12 mouse cellular contexts compared by ENCODE assay signal in genomic region chr17:24021375-24022199, GRCm38 (mm10). TPM values are rescaled to one million over a fixed set of nuclear protein-coding genes. Genes with fewer than 3 reads are reported as not detected.
A peak's percentile ranks its signal among the peaks of the same experiment; 100 is the strongest.
DNase-seq lines count a peak whose midpoint lies in the region; ATAC-seq and TF ChIP-seq lines count a peak whose summit lies in the region.
"Had no signal": no experiment of that assay in that cellular context is flagged by ENCODE, and none has a peak within 500 bp of the region (broad histone marks: within the 10 kb centered on the region; RNA-seq: fewer than 3 reads in every experiment).

No protein-coding gene starts in this region.

- H3K9me3 ChIP-seq in ES-E14 (ENCODE audit: control insufficient read depth, insufficient read depth, low read depth, low read length): no peaks in the 10 kb centered on the region
- no peaks in the 10 kb centered on the region for H3K9me3 ChIP-seq in heart, embryonic 12.5 days (replicated peaks)

- H3K9ac ChIP-seq in ES-E14 (ENCODE audit: insufficient read depth, low read depth, low read length, poor library complexity, severe bottlenecking): peak overlapping the region; percentile 46
- H3K9ac ChIP-seq in heart, embryonic 12.5 days: no peak overlapping the region

- 59% methylated on average over 5 of the region's 5 CpGs for WGBS in heart, embryonic 12.5 days

- in situ Hi-C loops in ES-E14 (cut with MboI; ENCODE audit: low sequenced_read_pairs in 2 of 2, unreplicated experiment in 2 of 2): no loop called here

- peak overlapping the region; percentile 39 to 65 for H3K4me3 ChIP-seq in ES-E14 (ENCODE audit: insufficient read depth in 1 of 2, low read depth in 1 of 2, low read length in 2 of 2, poor library complexity in 1 of 2, severe bottlenecking in 1 of 2)
- H3K4me3 ChIP-seq in heart, embryonic 12.5 days: no peak overlapping the region

- H3K27me3 ChIP-seq in heart, embryonic 12.5 days (replicated peaks): peaks cover 6% of the 10 kb centered on the region

- peak; percentile 23 for DNase-seq in gastrocnemius, adult 18-20 months (ENCODE audit: low spot score)
- no peak for DNase-seq in gastrocnemius, postnatal 25 days
- DNase-seq in ES-E14 (ENCODE audit: low read depth, low spot score): no peak
- peak; percentile 49 for DNase-seq in lung, postnatal 36 days
- no peak for DNase-seq in cerebellum, adult 9-10 months
- no peak for DNase-seq in layer of hippocampus, postnatal 36 days
- DNase-seq in kidney, adult 11 months: no peak

- peaks cover 9 to 18% of the 10 kb centered on the region in 2 experiments; a peak in 3 of 4 replicates for H3K4me1 ChIP-seq in ES-E14 (ENCODE audit: control insufficient read depth in 2 of 2, insufficient read depth in 2 of 2, low read length in 2 of 2, poor library complexity in 1 of 2)
- H3K4me1 ChIP-seq in heart, embryonic 12.5 days (replicated peaks): peaks cover 6% of the 10 kb centered on the region

- H3K36me3 ChIP-seq in ES-E14 (ENCODE audit: control insufficient read depth, insufficient read depth, low read length, poor library complexity, severe bottlenecking): no peaks in the 10 kb centered on the region; the same call in 1 of the 2 replicates
- H3K36me3 ChIP-seq in heart, embryonic 12.5 days: no peaks in the 10 kb centered on the region

- peak overlapping the region; percentile 50; the same call in 1 of the 2 replicates for H3K27ac ChIP-seq in ES-E14 (ENCODE audit: insufficient read depth, low read depth, low read length, poor library complexity, severe bottlenecking)
- no peak overlapping the region for H3K27ac ChIP-seq in heart, embryonic 12.5 days (ENCODE audit: poor library complexity, severe bottlenecking)

- peak; percentile 55; the same call in 1 of the 2 replicates for ATAC-seq in heart, embryonic 12.5 days (ENCODE audit: insufficient number of reproducible peaks, low FRiP score)
- ATAC-seq: inflammation-experienced regulatory T-cells, adult 6 months had no signal

- H3K4me2 ChIP-seq in heart, embryonic 12.5 days: no peak overlapping the region

TF ChIP-seq in ES-E14, 5 proteins besides CTCF, POLR2A, EP300 and RAD21:
- TF ChIP-seq ZC3H11A (IDR thresholded peaks at IDR 0.05; ENCODE audit: borderline replicate concordance, low read depth, low read length) (no peak), HCFC1 (IDR thresholded peaks at IDR 0.05; ENCODE audit: borderline replicate concordance, insufficient read depth, low read length) (no peak), ZNF384 (IDR thresholded peaks at IDR 0.05; ENCODE audit: low read depth, low read length) (no peak), CHD2 (IDR thresholded peaks at IDR 0.05; ENCODE audit: low read depth, low read length) (no peak), MAFK (IDR thresholded peaks at IDR 0.05; ENCODE audit: insufficient read depth, low read depth, low read length) (no peak)
TF ChIP-seq in ES-E14: peak in this region for 0.

RNA-seq across cellular contexts. Expression of gene Prss27, which starts 16.4 kb away (rescaled TPM):
- total RNA-seq in gastrocnemius, adult 18-20 months (2021): not detected
- total RNA-seq in gastrocnemius, postnatal 25 days (2021): not detected
- 0.31 and 0.37 TPM in 2 replicates for total RNA-seq in ES-E14 (2012; rRNA removed)
- polyA plus RNA-seq in heart, embryonic 12.5 days (2016; fragmentation: Nextera tagmentation; extraction: Ambion mirVana): 0.35 and 0.41 TPM in 2 replicates
- not detected for total RNA-seq in layer of hippocampus, postnatal 36 days (2021)
- total RNA-seq: left cerebral cortex, postnatal 36 days had no signal
- polyA plus RNA-seq: brain, embryonic 14.5 days had no signal

RNA-seq across cellular contexts. Expression of gene Prss22, which starts 23.7 kb away (rescaled TPM):
- not detected for total RNA-seq in gastrocnemius, adult 18-20 months (2021)
- not detected for total RNA-seq in gastrocnemius, postnatal 25 days (2021)
- 0.85 and 1.5 TPM in 2 replicates for total RNA-seq in ES-E14 (2012; rRNA removed)
- polyA plus RNA-seq in heart, embryonic 12.5 days (2016; fragmentation: Nextera tagmentation; extraction: Ambion mirVana): 0.29 TPM in 1 of 2 replicates, not detected in the other
- not detected for total RNA-seq in layer of hippocampus, postnatal 36 days (2021)
- polyA plus RNA-seq: brain, embryonic 14.5 days; forebrain, embryonic 11.5 days; inflammation-experienced regulatory T-cells, adult 6 months had no signal

RNA-seq across cellular contexts. Expression of gene Prss30, which starts 41.2 kb away (rescaled TPM):
- not detected for total RNA-seq in gastrocnemius, adult 18-20 months (2021)
- total RNA-seq in gastrocnemius, postnatal 25 days (2021): not detected
- total RNA-seq in ES-E14 (2012; rRNA removed): not detected in 2 replicates
- polyA plus RNA-seq in heart, embryonic 12.5 days (2016; fragmentation: Nextera tagmentation; extraction: Ambion mirVana): not detected in 2 replicates
- total RNA-seq in layer of hippocampus, postnatal 36 days (2021): not detected
- polyA plus RNA-seq: forebrain, embryonic 11.5 days had no signal

RNA-seq across cellular contexts. Expression of gene Kctd5, which starts 51.7 kb away (rescaled TPM):
- total RNA-seq in gastrocnemius, adult 18-20 months (2021): 1 to 10 TPM; 6.1 to 7.8 TPM
- total RNA-seq in gastrocnemius, postnatal 25 days (2021): 1 to 10 TPM; 8.5 to 9.1 TPM
- 34.6 and 42.3 TPM in 2 replicates for total RNA-seq in ES-E14 (2012; rRNA removed)
- 49.0 and 49.2 TPM in 2 replicates for polyA plus RNA-seq in heart, embryonic 12.5 days (2016; fragmentation: Nextera tagmentation; extraction: Ambion mirVana)
- 10 to 100 TPM; 28.5 to 30.1 TPM for total RNA-seq in layer of hippocampus, postnatal 36 days (2021)

Comparison
In these comparisons a context has a peak if more than half of its experiments do, and no peak if none do; other contexts are left out.
1. DNase-seq: peak in gastrocnemius, adult 18-20 months (single experiment) and lung, postnatal 36 days (single experiment); none in gastrocnemius, postnatal 25 days (single experiment), ES-E14 (single experiment), cerebellum, adult 9-10 months (single experiment), layer of hippocampus, postnatal 36 days (0 of 2) and kidney, adult 11 months (single experiment).